Mouse (Mus musculus) thymus, postnatal 0 days (tissue): ENCODE results near the gene Cplx2. TPM values are rescaled to one million over a fixed set of nuclear protein-coding genes. Genes with fewer than 3 reads are reported as not detected.

Experiments used
- DNase-seq: peaks from one replicate; pipeline ENCODE4 v3.0.0-alpha.2; 2015; ENCODE audit warnings: low spot score
- polyA plus RNA-seq: library from polyadenylated mRNA; unstranded; fragments of >200 nt; fragmentation: Nextera tagmentation; extraction: Ambion mirVana; gene quantifications from 2 replicates; pipeline ENCODE4 v1.2.1, GENCODE M21; 2015

Cplx2 gene
- 0.49 and 0.50 TPM in 2 replicates for polyA plus RNA-seq

DNA sequence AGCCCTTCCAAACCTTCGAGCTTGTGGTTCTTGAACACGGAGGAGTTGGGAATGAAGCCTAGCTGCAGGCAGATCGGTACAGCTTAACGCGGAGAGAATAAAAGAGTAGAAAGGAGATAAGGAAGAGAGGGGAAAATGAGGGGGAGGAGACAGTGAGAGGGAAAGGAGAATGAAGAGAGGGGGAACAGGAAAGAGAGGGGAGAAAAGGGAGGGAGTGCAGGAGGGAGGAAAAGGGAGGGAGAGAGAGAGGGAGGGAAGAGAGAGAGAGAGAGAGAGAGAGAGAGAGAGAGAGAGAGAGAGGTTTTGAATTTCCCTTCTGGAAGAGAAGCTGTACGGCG, at the start of gene Cplx2:
Gene Cplx2, plus strand, starts transcription at position 301 of the 338 bp plus-strand sequence.
- DNase-seq, result no peak

DNA sequence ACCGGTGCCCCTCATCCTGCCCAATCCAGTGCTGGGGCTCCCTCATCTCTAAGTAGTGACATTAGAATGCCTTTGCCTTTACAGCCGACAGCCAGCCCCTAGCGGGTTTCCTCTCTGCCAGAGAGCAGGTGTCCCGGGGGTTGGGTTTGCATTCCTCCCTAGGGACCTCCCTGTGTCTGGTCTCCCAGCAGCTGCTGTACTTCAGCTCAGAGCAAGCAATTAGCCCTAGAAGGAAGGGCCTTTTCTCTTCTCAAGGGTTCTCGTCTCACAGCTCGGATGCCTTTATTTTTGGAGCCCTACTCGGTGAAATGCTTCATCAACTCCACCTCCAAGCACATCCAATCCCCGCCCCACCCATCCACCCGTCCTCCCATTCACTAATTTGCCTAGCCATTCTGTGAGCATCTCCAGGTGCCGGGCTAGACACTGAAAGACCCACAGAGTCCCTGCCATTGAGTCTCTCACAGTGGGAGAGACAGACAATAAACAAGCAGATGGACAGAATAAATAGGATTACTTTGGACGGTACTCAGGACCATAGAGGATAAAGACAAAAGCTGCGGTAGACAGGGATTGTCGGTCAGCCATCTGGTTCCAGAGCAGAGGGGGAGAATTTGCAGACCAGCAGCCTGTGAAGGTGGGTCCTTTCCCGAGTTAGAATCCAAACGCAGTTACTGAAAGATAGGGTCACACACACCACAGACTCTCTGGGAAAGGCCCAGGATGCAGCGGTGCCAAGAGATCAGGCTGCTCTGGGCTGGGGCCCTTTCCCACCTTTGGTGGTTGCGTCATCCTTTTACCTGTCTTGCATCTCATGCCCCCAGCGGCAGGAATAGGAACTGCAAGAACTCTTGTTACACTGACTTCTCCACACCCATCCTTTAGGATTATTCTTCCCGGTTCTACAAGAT, 48.5 kb upstream of the Cplx2 start:
- peak; percentile 45 for DNase-seq

DNA sequence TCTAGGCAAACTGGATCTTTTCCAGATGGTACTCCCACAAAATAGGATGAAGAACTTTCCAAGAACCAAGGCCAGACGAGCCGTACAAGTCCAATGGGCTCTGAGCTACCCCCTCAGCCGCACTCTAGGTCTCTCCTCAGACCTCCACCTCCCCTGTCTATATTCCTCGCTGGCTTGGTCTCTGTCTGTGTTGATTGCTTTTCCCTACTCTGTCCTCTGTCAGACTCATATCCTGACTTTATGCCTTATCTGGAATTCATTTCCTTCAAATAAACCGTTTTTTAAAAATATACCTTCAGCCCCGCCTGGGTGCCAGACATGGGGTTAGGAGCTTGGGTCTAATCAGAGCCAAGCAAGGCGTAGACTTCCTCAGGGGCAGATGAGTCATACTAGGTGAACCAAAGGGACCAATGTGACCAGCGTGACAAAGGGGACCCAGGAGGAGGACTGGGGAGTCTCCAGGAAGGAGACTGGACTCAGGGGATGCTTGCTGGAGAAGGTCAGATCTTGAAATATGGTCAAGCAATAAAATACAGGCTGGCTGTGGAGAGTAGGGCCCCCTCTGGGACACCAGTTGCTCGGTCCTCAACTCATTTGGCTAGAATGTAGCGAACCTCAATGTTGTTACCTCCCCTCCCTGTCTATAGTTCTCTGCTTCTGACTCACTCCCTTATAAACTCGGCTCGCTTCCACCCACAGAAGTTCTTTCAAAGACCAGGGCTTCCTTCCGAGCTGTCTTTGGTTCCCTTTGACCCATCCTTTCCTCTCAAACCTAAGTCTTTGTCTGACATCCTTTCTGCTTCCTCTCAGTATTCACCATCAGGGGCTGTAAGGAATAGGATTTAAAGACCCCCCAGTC, 47.6 kb upstream of the Cplx2 start:
- no peak for DNase-seq

DNA sequence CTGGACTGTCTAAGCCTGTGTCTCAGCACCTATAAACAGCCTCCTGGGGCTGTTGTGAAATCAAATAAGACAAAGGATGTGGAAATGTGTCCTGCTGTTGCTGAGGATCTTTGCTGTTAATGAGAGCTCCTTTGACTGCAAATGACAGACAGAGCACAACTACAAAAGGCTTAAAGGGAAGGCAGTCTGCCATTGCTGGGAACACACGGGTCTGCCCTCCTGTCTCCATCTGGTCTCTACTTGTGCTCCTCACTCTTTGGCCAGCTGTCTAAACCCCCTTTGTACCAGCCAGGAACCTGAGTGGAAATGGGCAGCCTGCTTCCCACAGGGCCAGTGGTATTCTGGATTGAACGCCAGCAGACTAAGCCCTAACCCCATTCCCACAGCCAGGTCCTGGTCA, 47.0 kb upstream of the Cplx2 start:
- no peak for DNase-seq

DNA sequence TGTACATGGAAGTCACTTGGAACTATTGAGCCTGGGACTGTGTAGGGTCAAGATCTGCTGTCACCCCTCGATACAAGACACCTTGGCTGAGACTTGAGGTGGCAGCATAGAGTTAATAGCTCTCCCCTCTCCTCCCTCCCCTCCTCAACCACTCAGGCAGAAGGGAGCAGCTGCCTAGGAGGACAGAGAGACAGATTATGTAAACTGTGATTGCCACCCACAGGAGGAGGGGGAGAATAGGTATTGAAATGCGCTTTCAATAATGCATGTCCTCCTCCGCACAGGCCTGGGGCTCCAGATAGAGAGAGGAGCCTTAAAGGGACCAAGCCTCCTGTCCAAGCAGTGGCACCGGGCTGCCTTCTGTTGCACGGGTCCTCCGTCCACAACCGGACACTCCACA, 45.3 kb upstream of the Cplx2 start:
- no peak for DNase-seq

DNA sequence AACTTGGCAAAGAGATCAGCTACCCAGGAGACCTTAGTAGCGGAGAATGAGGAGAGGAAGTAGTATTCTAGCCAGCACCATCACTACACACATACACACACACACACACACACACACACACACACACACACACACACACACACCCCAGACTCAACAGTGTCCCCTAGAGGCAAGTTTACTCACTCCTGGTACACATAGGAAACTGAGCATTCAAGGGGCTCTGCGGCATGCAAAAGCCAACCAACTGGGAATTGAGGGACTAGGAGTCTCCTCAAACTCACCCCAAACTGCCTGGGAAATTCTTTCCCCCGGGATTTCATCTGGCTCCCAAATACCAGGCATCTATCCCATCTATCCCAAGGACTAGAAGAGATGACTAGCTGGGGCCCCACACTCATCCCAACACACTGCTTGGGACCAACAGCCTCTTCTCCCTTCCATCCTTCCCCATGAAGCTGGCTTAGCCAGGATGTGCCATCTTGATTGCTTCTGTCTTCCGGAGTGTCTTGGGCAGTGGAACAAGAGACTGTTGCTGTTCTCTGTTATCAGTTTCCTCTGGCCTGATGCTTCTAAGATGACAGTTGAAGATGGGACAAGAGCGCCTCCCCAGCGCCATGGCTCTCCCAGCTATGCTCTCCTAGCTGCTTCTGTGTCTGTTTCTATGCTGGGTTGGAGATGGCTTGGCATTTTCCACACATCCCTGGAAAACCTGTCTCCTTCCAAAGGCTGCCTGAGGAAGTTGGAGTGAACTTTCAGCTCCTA, 44.3 kb upstream of the Cplx2 start:
- DNase-seq, result no peak

DNA sequence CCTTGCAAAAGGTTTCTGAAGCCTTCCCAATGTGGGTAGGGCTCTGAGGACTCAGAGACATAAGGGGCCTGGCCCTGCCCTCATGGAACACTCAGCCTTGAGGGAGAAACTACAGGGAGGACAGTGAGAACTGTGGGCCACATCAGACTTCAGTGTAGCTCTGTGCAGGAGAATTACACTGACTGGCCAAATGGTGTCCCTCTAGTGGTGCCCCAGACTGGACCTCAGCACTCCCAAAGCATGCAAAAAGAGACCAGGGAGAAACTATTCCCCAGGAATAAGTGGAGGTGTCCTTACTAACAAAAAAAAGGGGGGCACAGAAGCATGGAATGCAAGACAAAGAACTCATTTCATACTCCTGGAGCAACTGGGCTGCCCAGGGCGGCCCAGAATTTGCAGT, 43.1 kb upstream of the Cplx2 start:
- DNase-seq, result no peak

DNA sequence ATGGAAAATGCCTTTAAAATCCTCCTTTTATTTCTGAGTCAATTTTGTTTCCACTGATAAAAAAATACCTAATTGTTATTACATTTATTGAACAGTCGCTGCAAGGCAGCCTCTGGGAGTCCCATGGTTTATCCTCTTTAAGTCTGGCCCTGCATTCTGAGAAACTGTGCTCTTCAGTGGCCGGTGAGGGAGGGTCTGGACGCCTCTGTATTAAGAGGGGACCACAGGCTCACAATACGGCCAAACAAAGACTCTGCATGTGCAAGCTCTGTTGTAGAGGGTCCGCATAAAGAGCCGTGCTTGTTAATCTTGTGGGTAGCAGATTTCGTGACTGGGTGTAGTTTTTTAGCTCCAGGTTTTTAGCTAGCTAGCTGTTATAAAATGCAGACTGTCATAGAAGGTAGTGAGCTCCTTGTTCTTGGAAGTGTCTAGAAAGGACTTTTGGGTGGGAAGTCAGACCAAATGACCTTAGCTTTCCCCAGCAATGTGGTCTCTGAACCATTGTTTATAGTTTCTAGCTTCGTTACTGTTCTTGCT, 42.1 kb upstream of the Cplx2 start:
- DNase-seq, result no peak

DNA sequence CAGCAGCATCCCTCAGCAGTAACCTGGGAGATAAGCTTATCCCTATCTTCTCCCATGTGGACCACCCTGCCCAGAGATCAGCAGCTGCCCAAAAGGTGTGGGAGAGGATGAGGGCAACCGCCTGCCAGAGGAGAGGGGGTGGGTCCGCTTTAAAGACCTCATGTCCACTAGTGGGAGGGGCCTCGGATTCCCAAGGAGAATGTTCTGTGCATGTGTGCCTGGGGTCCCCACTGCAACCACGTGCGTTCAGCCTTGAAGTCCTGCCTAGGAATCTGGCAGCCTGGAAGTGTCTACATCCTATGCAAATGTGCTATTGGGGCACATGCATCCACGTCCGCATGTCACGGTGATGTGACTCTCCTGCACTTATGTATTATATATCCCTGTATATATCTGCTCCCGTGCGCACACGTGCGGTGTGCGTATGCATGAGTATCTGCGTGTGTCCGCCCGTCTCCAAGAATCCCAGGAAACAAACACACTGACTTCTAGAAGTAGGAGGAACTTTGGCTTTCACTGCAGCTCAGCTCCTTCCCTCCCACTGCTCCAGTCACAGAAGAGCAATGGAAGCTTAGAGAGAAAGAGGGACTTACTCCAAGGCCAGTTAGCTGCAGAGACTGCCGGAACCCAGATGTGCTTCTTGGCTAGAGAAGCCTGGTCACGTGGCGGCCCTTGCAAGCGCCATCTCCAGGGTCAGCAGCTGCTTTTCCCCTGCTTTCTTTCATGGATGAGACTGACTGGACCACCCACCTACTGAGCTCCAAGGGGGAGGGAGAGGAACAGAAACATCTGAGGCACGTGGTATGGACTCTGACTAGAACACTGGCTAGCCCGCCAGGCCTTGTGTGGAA, 39.1 kb upstream of the Cplx2 start:
- no peak for DNase-seq

DNA sequence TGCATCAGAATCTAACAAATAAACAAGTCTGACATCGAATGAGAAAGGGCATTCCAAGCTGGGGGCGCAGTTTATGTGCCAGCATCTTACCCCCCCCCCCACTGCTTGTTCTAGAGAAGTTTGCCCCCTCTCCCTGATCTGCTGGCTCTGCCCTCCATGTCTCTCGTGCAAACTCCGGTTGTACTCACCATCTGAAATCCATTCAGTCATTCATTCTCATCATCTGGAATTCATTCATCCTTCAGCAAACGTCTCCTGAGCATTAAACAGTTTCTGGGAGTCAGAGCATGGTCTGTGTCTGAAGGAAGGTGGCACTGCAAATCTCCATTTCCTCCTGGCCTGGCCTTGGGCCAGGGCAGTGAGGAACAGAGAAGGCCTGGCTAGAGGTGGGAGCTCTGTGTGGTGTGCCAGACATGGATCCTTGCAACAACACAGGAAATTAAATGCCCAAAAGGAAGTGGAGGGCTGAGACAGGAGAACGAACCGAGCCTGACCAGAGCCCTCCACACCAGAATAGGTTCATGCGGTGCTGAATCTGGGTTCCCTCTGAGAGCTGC, 38.1 kb upstream of the Cplx2 start:
- DNase-seq, result no peak

DNA sequence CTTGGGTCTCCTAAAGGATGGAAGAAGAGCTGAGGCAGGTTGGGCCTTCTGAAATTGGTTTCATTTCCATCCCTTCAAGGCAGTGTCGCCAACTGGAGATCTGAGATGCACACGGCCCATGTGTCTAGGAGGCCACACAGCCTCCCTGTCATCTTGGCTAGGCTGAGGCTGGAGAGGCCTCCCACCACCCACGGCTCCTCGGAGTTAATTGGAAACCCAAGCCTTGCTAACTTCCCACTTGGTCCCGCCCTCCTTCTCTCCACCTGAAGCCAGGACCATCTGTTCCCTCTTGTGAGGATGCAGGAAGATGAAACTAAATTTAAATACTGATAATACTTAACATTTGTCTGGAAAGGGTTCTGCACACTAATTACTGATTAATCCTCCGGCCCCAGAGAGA, 34.1 kb upstream of the Cplx2 start:
- no peak for DNase-seq

DNA sequence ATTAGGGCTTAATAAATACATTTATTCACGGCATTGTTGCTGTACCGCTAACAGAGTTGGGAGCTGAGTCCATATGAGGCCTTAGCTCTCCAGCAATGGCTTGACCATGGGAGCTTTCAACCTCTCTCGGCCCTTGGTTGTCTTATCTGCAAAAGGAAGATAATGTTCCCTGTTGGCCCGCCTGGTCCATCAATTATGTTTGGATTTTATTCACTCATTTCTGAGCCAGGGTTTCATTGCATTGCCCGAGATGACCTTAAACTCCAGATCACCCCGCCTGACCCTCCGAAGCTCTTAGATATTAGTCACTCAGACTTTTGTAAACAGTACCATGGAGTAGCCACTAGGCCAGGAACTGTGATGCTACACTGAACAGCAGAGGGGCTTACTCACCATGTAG, 33.6 kb upstream of the Cplx2 start:
- no peak for DNase-seq

DNA sequence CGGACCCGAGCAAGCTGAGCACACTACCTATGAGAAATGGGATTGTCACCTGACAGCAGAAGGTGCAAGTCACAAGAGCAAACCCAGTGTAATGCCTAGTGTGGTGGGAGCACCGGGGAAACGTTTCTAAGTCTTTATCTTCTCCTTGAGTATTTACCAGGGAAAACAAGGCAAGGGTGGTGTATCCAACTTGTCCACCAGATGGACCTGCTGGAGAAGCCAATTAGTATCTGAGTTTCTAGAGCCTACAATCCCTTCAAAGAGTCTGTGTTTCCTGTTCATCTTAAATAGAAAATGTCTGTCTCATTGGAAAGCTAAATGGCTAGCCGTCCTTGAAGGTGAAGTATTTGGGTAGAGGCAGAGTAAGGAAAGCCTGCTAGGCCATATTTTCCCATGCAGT, 32.3 kb upstream of the Cplx2 start:
- no peak for DNase-seq

DNA sequence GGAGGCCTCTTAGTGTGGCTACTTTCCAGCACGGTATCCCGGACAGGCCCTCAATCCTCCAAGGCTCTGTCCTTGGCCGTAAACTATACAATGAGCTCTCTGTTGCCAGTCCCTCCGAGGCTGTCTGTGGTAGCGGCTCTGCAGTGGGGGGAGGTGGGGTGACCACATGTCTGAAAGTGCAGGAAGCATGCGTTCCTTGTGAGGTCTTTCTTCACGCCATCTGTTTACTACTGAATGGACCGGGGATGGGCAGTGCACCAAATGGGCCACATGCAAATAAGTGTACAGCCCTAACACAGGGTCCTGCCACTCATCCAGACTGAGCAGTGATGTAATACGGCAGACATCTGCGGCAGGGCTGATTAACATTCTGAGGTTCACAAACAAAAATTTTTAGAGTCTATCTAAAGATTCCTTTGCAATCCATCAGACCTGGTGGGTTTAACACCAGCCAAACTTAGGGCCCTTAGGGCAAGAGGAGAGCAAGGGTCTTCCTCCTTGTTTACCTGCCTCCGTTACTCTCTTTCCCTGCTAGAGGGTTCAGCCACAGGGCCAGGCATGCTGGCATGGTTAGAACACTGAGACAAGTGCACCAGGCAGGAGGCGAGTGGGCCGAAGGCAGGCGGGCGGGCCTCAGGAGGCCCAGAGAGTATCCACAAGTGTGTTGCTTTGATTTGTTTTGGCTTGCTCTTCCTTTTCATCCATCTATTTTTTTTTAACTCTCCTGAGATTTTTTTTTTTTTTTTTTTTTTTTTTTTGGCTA, 25.1 kb upstream of the Cplx2 start:
- no peak for DNase-seq

DNA sequence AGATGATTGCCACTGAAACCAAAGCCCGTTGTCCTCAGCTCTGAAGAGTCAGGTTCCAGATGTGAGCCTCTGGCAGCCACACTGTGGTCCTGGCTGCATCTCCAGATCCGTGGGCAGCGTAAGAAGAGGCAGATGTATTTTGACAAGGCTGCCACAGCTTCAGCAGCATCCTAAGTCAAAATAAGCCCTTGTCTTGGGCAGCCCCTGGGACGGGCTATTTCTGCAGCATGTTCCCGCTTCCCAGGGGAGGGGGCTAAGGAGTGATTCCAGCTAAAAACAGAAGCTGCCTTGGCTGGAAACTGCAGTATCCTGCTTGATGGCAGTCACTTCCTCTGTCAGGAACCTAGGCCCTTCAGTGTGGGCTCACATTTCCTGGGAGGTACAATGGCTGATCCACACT, 23.1 kb upstream of the Cplx2 start:
- no peak for DNase-seq

DNA sequence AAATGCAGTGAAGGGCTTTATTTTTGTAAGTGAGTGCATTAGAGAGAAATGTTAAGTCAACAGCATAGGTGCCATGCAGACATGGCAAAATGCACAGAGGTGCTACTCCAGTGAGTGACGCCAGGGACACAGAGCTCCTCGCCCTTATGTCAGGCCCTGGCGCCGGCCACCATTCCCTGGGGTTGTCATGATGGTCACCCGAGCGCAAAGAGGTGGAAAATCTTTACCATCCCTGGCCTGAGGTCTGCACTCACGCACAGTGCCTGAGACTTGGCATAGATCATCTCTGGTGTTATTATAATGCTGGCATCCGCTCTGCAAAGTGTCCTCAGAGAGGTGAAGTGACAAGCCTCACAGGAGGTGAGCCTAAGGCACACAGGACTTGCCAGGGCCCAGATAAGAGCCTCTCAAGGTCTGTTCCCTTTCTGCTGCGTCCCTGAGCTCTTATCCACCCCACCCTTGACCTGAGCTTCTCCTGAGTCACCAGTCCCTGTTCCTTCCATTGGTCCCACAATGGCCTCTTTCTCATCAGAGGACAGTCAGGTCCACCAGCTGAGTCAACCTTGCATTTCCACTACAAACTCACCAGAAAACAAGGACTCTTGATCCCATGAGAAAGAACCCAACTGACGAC, 21.9 kb upstream of the Cplx2 start:
- DNase-seq, result no peak

DNA sequence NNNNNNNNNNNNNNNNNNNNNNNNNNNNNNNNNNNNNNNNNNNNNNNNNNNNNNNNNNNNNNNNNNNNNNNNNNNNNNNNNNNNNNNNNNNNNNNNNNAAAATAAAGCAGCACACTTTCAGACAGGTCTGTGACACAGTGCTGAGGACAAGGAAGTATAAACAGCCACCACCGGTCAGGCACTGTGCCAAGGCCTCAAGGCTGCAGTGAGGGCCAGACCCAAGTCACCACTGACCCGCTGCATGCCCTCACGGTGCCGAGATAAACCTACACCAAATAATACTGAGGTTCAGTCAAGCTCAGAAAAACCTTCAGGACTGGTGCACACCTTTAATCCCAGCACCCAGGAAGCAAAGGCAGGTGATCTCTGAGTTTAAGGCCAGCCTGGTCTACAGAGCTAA, 13.7 kb upstream of the Cplx2 start:
- no peak for DNase-seq

DNA sequence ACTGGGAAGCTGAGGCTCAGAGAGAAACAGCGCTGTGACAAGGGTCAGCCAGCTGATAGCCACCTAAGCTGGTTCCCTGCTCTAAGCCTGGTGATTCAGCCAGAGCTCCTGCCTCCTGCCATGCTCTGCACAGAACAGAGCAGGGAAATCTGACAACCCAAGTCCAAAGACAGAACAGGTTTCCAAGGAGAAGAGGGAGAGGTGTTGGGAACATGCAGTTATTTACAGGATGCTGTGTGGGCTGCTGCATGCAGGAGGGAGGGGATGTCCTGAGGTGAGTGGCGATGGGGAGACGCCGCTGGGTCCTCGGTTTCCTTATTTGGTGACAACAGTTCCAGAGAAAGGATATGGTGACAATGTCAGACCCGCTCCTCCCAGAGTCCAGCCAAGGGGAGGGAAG, 12.0 kb upstream of the Cplx2 start:
- DNase-seq, result no peak

DNA sequence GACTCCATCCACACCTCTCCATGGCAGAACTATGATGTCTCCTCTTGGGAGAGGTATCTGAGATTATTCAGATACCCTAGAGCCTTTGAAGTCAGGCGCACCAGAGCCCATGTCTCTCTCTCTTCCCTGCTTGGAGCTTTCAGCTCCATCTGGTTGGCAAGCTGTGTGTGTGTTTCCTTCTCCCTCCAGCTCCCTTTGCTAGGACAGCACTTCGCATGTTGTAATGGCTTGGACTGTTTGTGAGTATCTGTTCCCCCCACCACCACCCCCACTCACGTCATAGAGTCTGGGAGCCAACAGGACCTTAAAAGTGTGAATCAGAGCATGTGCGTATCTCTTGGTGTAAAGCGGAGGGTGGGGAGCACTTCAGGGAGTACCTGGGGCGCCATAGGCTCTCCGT, 6.5 kb upstream of the Cplx2 start:
- no peak for DNase-seq
